Mouse (Mus musculus) forebrain, embryonic 15.5 days (tissue): ENCODE measurements around the gene Sap30l. TPM values are rescaled to one million over a fixed set of nuclear protein-coding genes. Genes with fewer than 3 reads are reported as not detected.
"Not testable (repeated sequence)": the region's sequence is repeated elsewhere in the genome, so short reads cannot be mapped to it uniquely, and the experiment has no call there.

Experiments used
- ATAC-seq: fragments of 200-750 bp; cut with Nextera tagmentation; replicated peaks from 2 replicates; pipeline ENCODE4 v1.8.0; 2017; ENCODE audit warnings: mild to moderate bottlenecking, moderate TSS enrichment, moderate library complexity
- H3K27ac ChIP-seq: fragments of 300-500 bp; sonication (generic); replicated peaks from 2 replicates; pipeline ENCODE4 v1.5.1; 2015; ENCODE audit warnings: mild to moderate bottlenecking, inconsistent platforms
- H3K27me3 ChIP-seq: fragments of 300-500 bp; sonication (generic); 2 replicates; pipeline ENCODE4 v1.6.1; 2015; ENCODE audit warnings: inconsistent platforms
- H3K36me3 ChIP-seq: fragments of 300-500 bp; sonication (generic); 2 replicates; pipeline ENCODE4 v1.6.1; 2015; ENCODE audit warnings: mild to moderate bottlenecking, inconsistent platforms
- H3K4me1 ChIP-seq: fragments of 300-500 bp; sonication (generic); 2 replicates; pipeline ENCODE4 v1.6.1; 2015; ENCODE audit warnings: inconsistent platforms
- H3K4me2 ChIP-seq: fragments of 300-500 bp; sonication (generic); replicated peaks from 2 replicates; pipeline ENCODE4 v1.6.1; 2015; ENCODE audit warnings: mild to moderate bottlenecking, inconsistent platforms
- H3K4me3 ChIP-seq: fragments of 300-500 bp; sonication (generic); 2 replicates; pipeline ENCODE4 v1.5.1; 2015; ENCODE audit warnings: mild to moderate bottlenecking, inconsistent platforms
- H3K9ac ChIP-seq: fragments of 300-500 bp; sonication (generic); replicated peaks from 2 replicates; pipeline ENCODE4 v1.6.1; 2015; ENCODE audit warnings: mild to moderate bottlenecking, inconsistent platforms
- H3K9me3 ChIP-seq: fragments of 300-500 bp; sonication (generic); 2 replicates; pipeline ENCODE4 v1.6.1; 2016; ENCODE audit warnings: inconsistent platforms
- WGBS: fragments of 180-500 bp; shearing (Covaris S2); methylation state at CpG from one replicate; pipeline ENCODE4 v1.1.7; 2015; ENCODE audit warnings: mixed read lengths; 5-methylcytosine and 5-hydroxymethylcytosine counted together
- polyA plus RNA-seq: library from polyadenylated mRNA; unstranded; fragments of >200 nt; fragmentation: Nextera tagmentation; extraction: Ambion mirVana; gene quantifications from 2 replicates; pipeline ENCODE4 v1.2.1, GENCODE M21; 2015

Gene Sap30l
- polyA plus RNA-seq, 1 experiment from 2014 or later, result 11.8 TPM

- not testable (repeated sequence) for H3K4me3 ChIP-seq, H3K27ac ChIP-seq, H3K9me3 ChIP-seq, ATAC-seq, H3K9ac ChIP-seq, H3K4me2 ChIP-seq, H3K36me3 ChIP-seq
- WGBS, result 44% methylated on average over 11 of the region's 11 CpGs
- peaks cover 15% of the 10 kb centered on the region for H3K4me1 ChIP-seq
- H3K27me3 ChIP-seq, result peaks cover 37% of the 10 kb centered on the region
Measured at GRCm38 (mm10) chr11:57825234-57825633, 23.8 kb downstream of the Sap30l start.

GRCm38 (mm10) chr11:57827048-57827914 is 25.8 kb downstream of the Sap30l start:
- ATAC-seq, result no peak
- under 1% methylated on average over 41 of the region's 41 CpGs for WGBS
- Histone ChIP-seq H3K27ac (no peak overlapping the region), H3K27me3 (peaks cover 57% of the 10 kb centered on the region), H3K9me3 (no peaks in the 10 kb centered on the region), H3K9ac (0 out of 2 replicates have a peak overlapping the region, but pooled peaks have one; percentile 2), H3K36me3 (no peaks in the 10 kb centered on the region), H3K4me3 (peak overlapping the region; percentile 27), H3K4me1 (peaks cover 15% of the 10 kb centered on the region), H3K4me2 (peak overlapping the region; percentile 37)

- no peak for ATAC-seq
- Histone ChIP-seq H3K27me3 (peaks cover 65% of the 10 kb centered on the region), H3K9ac (0 out of 2 replicates have a peak overlapping the region, but pooled peaks have one; percentile 2), H3K9me3 (no peaks in the 10 kb centered on the region), H3K4me1 (peaks cover 15% of the 10 kb centered on the region), H3K4me3 (peak overlapping the region; percentile 27), H3K27ac (no peak overlapping the region), H3K36me3 (no peaks in the 10 kb centered on the region), H3K4me2 (peak overlapping the region; percentile 37)
- WGBS, result under 1% methylated on average over 33 of the region's 33 CpGs
Measured at GRCm38 (mm10) chr11:57827915-57828545, 26.6 kb downstream of the Sap30l start.

GRCm38 (mm10) chr11:57828955-57829870 is 27.8 kb downstream of the Sap30l start:
- Histone ChIP-seq H3K27me3 (peaks cover 73% of the 10 kb centered on the region), H3K9me3 (no peaks in the 10 kb centered on the region), H3K27ac (no peak overlapping the region), H3K9ac (no peak overlapping the region), H3K4me2 (no peak overlapping the region), H3K4me1 (peaks cover 15% of the 10 kb centered on the region), H3K36me3 (no peaks in the 10 kb centered on the region), H3K4me3 (no peak overlapping the region)
- WGBS, result 2% methylated on average over 53 of the region's 53 CpGs
- ATAC-seq, result no peak

GRCm38 (mm10) chr11:57829871-57830775 is 28.7 kb downstream of the Sap30l start:
- no peak overlapping the region for H3K4me3 ChIP-seq
- peaks cover 15% of the 10 kb centered on the region for H3K4me1 ChIP-seq
- no peaks in the 10 kb centered on the region for H3K36me3 ChIP-seq
- WGBS, result 15% methylated on average over 17 of the region's 17 CpGs
- no peak overlapping the region for H3K4me2 ChIP-seq
- H3K27me3 ChIP-seq, result peaks cover 79% of the 10 kb centered on the region
- no peak overlapping the region for H3K9ac ChIP-seq
- no peak overlapping the region for H3K27ac ChIP-seq
- no peak for ATAC-seq
- H3K9me3 ChIP-seq, result no peaks in the 10 kb centered on the region

- Histone ChIP-seq H3K27me3 (peaks cover 86% of the 10 kb centered on the region), H3K4me2 (no peak overlapping the region), H3K4me3 (no peak overlapping the region), H3K4me1 (peaks cover 15% of the 10 kb centered on the region), H3K36me3 (no peaks in the 10 kb centered on the region), H3K9me3 (no peaks in the 10 kb centered on the region), H3K27ac (no peak overlapping the region), H3K9ac (no peak overlapping the region)
- 3% methylated on average over 31 of the region's 31 CpGs for WGBS
- ATAC-seq, result no peak
Measured at GRCm38 (mm10) chr11:57831281-57831781, 29.9 kb downstream of the Sap30l start.

GRCm38 (mm10) chr11:57831861-57832260 is 30.4 kb downstream of the Sap30l start:
- no peak overlapping the region for H3K4me3 ChIP-seq
- H3K9me3 ChIP-seq, result no peaks in the 10 kb centered on the region
- 7% methylated on average over 16 of the region's 16 CpGs for WGBS
- no peak overlapping the region for H3K27ac ChIP-seq
- ATAC-seq, result no peak
- H3K9ac ChIP-seq, result no peak overlapping the region
- H3K36me3 ChIP-seq, result no peaks in the 10 kb centered on the region
- no peak overlapping the region for H3K4me2 ChIP-seq
- peaks cover 17% of the 10 kb centered on the region for H3K4me1 ChIP-seq
- peaks cover 87% of the 10 kb centered on the region for H3K27me3 ChIP-seq

- H3K27me3 ChIP-seq, result peaks cover 89% of the 10 kb centered on the region
- H3K36me3 ChIP-seq, result no peaks in the 10 kb centered on the region
- WGBS, result 3% methylated on average over 23 of the region's 23 CpGs
- H3K4me1 ChIP-seq, result peaks cover 16% of the 10 kb centered on the region
- no peak for ATAC-seq
- H3K4me3 ChIP-seq, result no peak within 1 kb of the TSS
- H3K27ac ChIP-seq, result no peak within 1 kb of the TSS
- H3K4me2 ChIP-seq, result no peak within 1 kb of the TSS
- H3K9ac ChIP-seq, result no peak within 1 kb of the TSS
- no peaks in the 10 kb centered on the region for H3K9me3 ChIP-seq
Measured at GRCm38 (mm10) chr11:57832552-57833201, 31.2 kb downstream of the Sap30l start, which contains the start of gene Hand1. TSS of gene Hand1 (minus strand) at chr11:57832818.

- Histone ChIP-seq H3K4me3 (no peak overlapping the region), H3K4me2 (no peak overlapping the region), H3K36me3 (no peaks in the 10 kb centered on the region), H3K9me3 (no peaks in the 10 kb centered on the region), H3K9ac (no peak overlapping the region), H3K4me1 (peaks cover 10% of the 10 kb centered on the region), H3K27ac (no peak overlapping the region), H3K27me3 (peaks cover 95% of the 10 kb centered on the region)
- ATAC-seq, result no peak
- 2% methylated on average over 30 of the region's 30 CpGs for WGBS
Measured at GRCm38 (mm10) chr11:57833296-57833977, 32.0 kb downstream of the Sap30l start.

GRCm38 (mm10) chr11:57834031-57834430 is 32.6 kb downstream of the Sap30l start:
- no peak overlapping the region for H3K27ac ChIP-seq

More at GRCm38 (mm10) chr11:57834031-57834430, 32.6 kb downstream of the Sap30l start:
- no peak for ATAC-seq
- no peak overlapping the region for H3K4me2 ChIP-seq
- H3K9ac ChIP-seq, result no peak overlapping the region
- 9% methylated on average over 6 of the region's 6 CpGs for WGBS
- H3K4me1 ChIP-seq, result peaks cover 9% of the 10 kb centered on the region
- H3K4me3 ChIP-seq, result no peak overlapping the region
- no peaks in the 10 kb centered on the region for H3K36me3 ChIP-seq
- H3K27me3 ChIP-seq, result peaks cover 95% of the 10 kb centered on the region
- H3K9me3 ChIP-seq, result no peaks in the 10 kb centered on the region
